Mouse (Mus musculus): ENCODE results near the gene Olfr183. TPM values are rescaled to one million over a fixed set of nuclear protein-coding genes. Genes with fewer than 3 reads are reported as not detected.
"Not testable (repeated sequence)": the region's sequence is repeated elsewhere in the genome, so short reads cannot be mapped to it uniquely, and the experiment has no call there.

Gene Olfr183
- total and polyA plus RNA-seq, 2 experiments from 2014 or later: not detected

GRCm38 (mm10) chr16:59048860-59049259, 53.7 kb downstream of the Olfr183 start:
- no peak overlapping the region for H3K9ac ChIP-seq
- no peak overlapping the region for H3K27ac ChIP-seq (ENCODE audit: low read depth, low read length)
- H3K27me3 ChIP-seq (ENCODE audit: insufficient read depth, low read length): no peaks in the 10 kb centered on the region
- H3K4me1 ChIP-seq (ENCODE audit: insufficient read depth): no peaks in the 10 kb centered on the region
- H3K4me3 ChIP-seq (ENCODE audit: low read depth, low read length): no peak overlapping the region
- no peaks in the 10 kb centered on the region for H3K36me3 ChIP-seq (ENCODE audit: insufficient read depth)
- no peaks in the 10 kb centered on the region for H3K9me3 ChIP-seq (ENCODE audit: low read length)
- H3K4me2 ChIP-seq (ENCODE audit: low read depth): no peak overlapping the region
- DNase-seq (no peak), ATAC-seq (no peak)
- no peak for TF ChIP-seq CTCF (IDR thresholded peaks at IDR 0.05; ENCODE audit: low read depth)
- WGBS: 88% methylated on average over 1 of the region's 1 CpGs

- 94% methylated on average over 2 of the region's 2 CpGs for WGBS
- not testable (repeated sequence) for ATAC-seq; H3K9ac ChIP-seq; H3K36me3 ChIP-seq (ENCODE audit: insufficient read depth); H3K9me3 ChIP-seq (ENCODE audit: low read length); H3K4me1 ChIP-seq (ENCODE audit: insufficient read depth); H3K4me2 ChIP-seq (ENCODE audit: low read depth); H3K27ac ChIP-seq (ENCODE audit: low read depth, low read length); H3K4me3 ChIP-seq (ENCODE audit: low read depth, low read length); DNase-seq; H3K27me3 ChIP-seq (ENCODE audit: insufficient read depth, low read length)
Observed at GRCm38 (mm10) chr16:59049286-59049685, 54.1 kb downstream of the Olfr183 start.

Other genes starting within 250 kb of the Olfr183 start
- gene Olfr172, start 232.2 kb upstream of the Olfr183 start, total RNA-seq (2014; rRNA removed): not detected in 2 replicates
- gene Olfr172, start 232.2 kb upstream of the Olfr183 start, polyA plus RNA-seq (2015; fragmentation: Nextera tagmentation; extraction: Ambion mirVana): not detected in 2 replicates
- gene Olfr173, start 195.1 kb upstream of the Olfr183 start, total RNA-seq (2014; rRNA removed): not detected in 2 replicates
- not detected in 2 replicates for gene Olfr173, start 195.1 kb upstream of the Olfr183 start, polyA plus RNA-seq (2015; fragmentation: Nextera tagmentation; extraction: Ambion mirVana)
- not detected in 2 replicates for gene Olfr175-ps1, start 168.6 kb upstream of the Olfr183 start, total RNA-seq (2014; rRNA removed)
- gene Olfr175-ps1, start 168.6 kb upstream of the Olfr183 start, polyA plus RNA-seq (2015; fragmentation: Nextera tagmentation; extraction: Ambion mirVana): not detected in 2 replicates
- gene Olfr177, start 120.6 kb upstream of the Olfr183 start, total RNA-seq (2014; rRNA removed): not detected in 2 replicates
- not detected in 2 replicates for gene Olfr177, start 120.6 kb upstream of the Olfr183 start, polyA plus RNA-seq (2015; fragmentation: Nextera tagmentation; extraction: Ambion mirVana)
- not detected in 2 replicates for gene Olfr178, start 103.3 kb upstream of the Olfr183 start, total RNA-seq (2014; rRNA removed)
- not detected in 2 replicates for gene Olfr178, start 103.3 kb upstream of the Olfr183 start, polyA plus RNA-seq (2015; fragmentation: Nextera tagmentation; extraction: Ambion mirVana)
- not detected in 2 replicates for gene Olfr181, start 66.6 kb upstream of the Olfr183 start, total RNA-seq (2014; rRNA removed)
- not detected in 2 replicates for gene Olfr181, start 66.6 kb upstream of the Olfr183 start, polyA plus RNA-seq (2015; fragmentation: Nextera tagmentation; extraction: Ambion mirVana)
- gene Olfr180, start 66.0 kb upstream of the Olfr183 start, total RNA-seq (2014; rRNA removed): not detected in 2 replicates
- gene Olfr180, start 66.0 kb upstream of the Olfr183 start, polyA plus RNA-seq (2015; fragmentation: Nextera tagmentation; extraction: Ambion mirVana): not detected in 2 replicates
- not detected in 2 replicates for gene Olfr186, start 34.9 kb downstream of the Olfr183 start, total RNA-seq (2014; rRNA removed)
- not detected in 2 replicates for gene Olfr186, start 34.9 kb downstream of the Olfr183 start, polyA plus RNA-seq (2015; fragmentation: Nextera tagmentation; extraction: Ambion mirVana)
- not detected in 2 replicates for gene Olfr187, start 44.4 kb downstream of the Olfr183 start, total RNA-seq (2014; rRNA removed)
- gene Olfr187, start 44.4 kb downstream of the Olfr183 start, polyA plus RNA-seq (2015; fragmentation: Nextera tagmentation; extraction: Ambion mirVana): not detected in 2 replicates
- not detected in 2 replicates for gene Olfr190, start 82.6 kb downstream of the Olfr183 start, total RNA-seq (2014; rRNA removed)
- gene Olfr190, start 82.6 kb downstream of the Olfr183 start, polyA plus RNA-seq (2015; fragmentation: Nextera tagmentation; extraction: Ambion mirVana): not detected in 2 replicates
- not detected in 2 replicates for gene Olfr191, start 94.5 kb downstream of the Olfr183 start, total RNA-seq (2014; rRNA removed)
- not detected in 2 replicates for gene Olfr191, start 94.5 kb downstream of the Olfr183 start, polyA plus RNA-seq (2015; fragmentation: Nextera tagmentation; extraction: Ambion mirVana)
- gene Olfr193, start 116.5 kb downstream of the Olfr183 start, total RNA-seq (2014; rRNA removed): not detected in 2 replicates
- not detected in 2 replicates for gene Olfr193, start 116.5 kb downstream of the Olfr183 start, polyA plus RNA-seq (2015; fragmentation: Nextera tagmentation; extraction: Ambion mirVana)
- not detected in 2 replicates for gene Olfr194, start 125.7 kb downstream of the Olfr183 start, total RNA-seq (2014; rRNA removed)
- gene Olfr194, start 125.7 kb downstream of the Olfr183 start, polyA plus RNA-seq (2015; fragmentation: Nextera tagmentation; extraction: Ambion mirVana): not detected in 2 replicates
- gene Olfr195, start 151.7 kb downstream of the Olfr183 start, total RNA-seq (2014; rRNA removed): not detected in 2 replicates
- gene Olfr195, start 151.7 kb downstream of the Olfr183 start, polyA plus RNA-seq (2015; fragmentation: Nextera tagmentation; extraction: Ambion mirVana): not detected in 2 replicates
- gene Olfr196, start 175.1 kb downstream of the Olfr183 start, total RNA-seq (2014; rRNA removed): not detected in 2 replicates
- gene Olfr196, start 175.1 kb downstream of the Olfr183 start, polyA plus RNA-seq (2015; fragmentation: Nextera tagmentation; extraction: Ambion mirVana): not detected in 2 replicates
- gene Olfr198, start 208.2 kb downstream of the Olfr183 start, total RNA-seq (2014; rRNA removed): not detected in 2 replicates
- not detected in 2 replicates for gene Olfr198, start 208.2 kb downstream of the Olfr183 start, polyA plus RNA-seq (2015; fragmentation: Nextera tagmentation; extraction: Ambion mirVana)
- not detected in 2 replicates for gene Olfr199, start 224.4 kb downstream of the Olfr183 start, total RNA-seq (2014; rRNA removed)
- gene Olfr199, start 224.4 kb downstream of the Olfr183 start, polyA plus RNA-seq (2015; fragmentation: Nextera tagmentation; extraction: Ambion mirVana): not detected in 2 replicates

Data from forebrain, postnatal 0 days (tissue).